Mouse (Mus musculus) activated CD4-positive, CD25-positive, alpha-beta regulatory T cell, adult 9 weeks (primary cell): ENCODE data around the gene Gna11. TPM values are rescaled to one million over a fixed set of nuclear protein-coding genes. Genes with fewer than 3 reads are reported as not detected.

Experiments used
- polyA plus RNA-seq: library from polyadenylated mRNA; unstranded; fragments of 100-300 nt; shearing (Covaris generic); gene quantifications from one replicate; pipeline ENCODE4 v1.2.1, GENCODE M21; 2017

Gene Gna11
- 6.5 TPM for polyA plus RNA-seq

DNA sequence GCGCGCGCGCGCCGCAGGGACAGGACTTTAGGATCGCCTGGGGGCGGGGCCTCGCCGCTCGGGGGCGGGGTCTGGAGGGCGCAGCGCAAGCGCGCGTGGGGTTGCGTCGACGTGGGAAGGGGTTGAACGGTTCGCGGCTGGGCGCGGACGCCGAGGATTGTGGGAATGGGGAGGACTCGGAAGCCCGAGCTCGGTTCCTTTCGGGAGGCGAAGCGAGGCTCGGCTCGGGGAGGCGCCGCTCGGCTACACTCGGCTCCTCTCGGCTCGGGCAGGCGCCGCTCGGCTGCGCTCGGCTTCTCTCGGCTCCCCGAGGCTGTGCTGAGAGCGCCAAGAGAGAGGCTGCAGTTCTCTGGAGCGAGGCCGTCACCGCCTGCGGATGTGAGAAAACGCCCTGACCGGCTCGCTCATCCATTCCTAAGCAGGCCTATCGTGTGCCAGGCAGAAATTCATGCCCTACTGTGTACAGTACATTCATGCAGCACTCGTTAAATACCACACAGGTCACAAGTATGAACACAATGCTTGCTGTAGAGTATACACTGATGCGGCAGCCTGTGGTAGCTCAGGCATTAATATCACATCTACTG is at the start of gene Gna11:
Gna11 (minus strand) TSS at position 30 of the 587 bp plus-strand sequence.

DNA sequence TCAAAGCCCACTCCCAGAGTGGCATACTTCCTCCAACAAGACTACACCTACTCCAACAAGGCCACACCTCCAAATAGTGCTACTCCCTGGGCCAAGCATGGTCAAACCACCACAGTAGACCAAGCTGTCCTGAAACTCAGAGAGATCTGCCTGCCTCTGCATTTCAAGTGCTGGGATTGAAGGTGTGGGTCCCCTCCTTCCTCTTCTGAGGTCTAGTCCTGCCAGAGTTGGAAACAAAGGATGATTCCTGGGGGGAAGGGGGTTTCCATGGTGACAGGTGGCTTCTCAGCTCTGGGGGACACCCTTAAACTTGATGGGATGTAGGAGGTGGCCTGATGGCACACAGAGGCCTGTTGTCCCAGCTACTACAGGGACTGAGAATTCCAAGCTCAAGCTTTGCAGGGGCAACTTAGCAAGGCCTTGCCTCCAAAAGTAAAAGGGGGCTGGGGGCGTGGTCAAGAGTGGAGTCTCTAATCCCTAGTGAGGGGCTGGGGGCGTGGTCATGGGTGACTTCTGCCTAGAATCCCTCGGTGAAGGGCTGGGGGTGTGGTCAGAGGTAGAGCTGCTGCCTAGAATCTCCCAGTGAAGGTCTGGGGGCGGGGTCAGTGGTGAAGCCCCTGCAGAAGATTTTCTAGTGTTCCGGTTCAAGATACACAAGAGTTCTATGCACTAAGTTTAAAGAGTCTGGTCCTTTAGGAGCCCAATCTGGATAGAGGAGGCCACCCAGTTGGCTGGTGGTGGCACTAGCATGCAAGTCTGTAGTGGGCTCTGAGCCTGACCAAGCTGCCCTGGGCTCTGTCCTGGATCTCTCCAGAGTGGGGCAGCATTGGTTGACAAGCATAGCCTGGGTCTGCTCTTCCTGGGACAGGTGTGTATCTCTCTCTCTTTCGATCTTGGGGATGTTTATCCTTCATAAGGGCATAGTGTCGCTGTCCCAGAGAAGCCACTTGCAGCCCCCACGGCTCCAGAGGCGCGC is 29.4 kb upstream of the Gna11 start, which contains the start of gene Tle2:
Tle2 (plus strand) TSS at position 481 of the 976 bp plus-strand sequence.

DNA sequence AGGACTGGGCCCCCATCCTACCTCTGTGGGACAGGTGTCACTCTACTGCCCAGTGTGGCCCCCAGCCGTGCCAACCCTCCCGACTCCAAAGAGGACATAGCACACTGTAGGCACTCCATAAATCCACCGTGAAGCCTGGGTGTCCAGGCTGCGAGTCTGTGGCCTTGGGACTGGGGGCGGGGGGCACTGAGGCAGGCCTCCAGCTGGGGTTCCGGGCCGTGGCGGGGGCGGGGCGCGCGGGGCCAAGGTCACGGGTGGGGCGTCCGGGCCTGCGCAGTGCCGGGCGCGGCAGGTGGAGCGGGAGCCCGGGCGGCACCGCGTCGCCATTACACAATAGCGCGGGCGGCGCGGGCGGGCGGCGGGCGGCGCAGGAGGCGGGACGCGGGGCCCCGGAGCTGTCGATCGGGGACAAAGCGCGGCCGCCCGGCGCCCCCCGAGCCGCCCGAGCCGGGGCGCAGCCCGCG is 14.2 kb upstream of the Gna11 start, which contains the start of gene Aes:
Aes (plus strand) TSS at position 326 of the 464 bp plus-strand sequence.

DNA sequence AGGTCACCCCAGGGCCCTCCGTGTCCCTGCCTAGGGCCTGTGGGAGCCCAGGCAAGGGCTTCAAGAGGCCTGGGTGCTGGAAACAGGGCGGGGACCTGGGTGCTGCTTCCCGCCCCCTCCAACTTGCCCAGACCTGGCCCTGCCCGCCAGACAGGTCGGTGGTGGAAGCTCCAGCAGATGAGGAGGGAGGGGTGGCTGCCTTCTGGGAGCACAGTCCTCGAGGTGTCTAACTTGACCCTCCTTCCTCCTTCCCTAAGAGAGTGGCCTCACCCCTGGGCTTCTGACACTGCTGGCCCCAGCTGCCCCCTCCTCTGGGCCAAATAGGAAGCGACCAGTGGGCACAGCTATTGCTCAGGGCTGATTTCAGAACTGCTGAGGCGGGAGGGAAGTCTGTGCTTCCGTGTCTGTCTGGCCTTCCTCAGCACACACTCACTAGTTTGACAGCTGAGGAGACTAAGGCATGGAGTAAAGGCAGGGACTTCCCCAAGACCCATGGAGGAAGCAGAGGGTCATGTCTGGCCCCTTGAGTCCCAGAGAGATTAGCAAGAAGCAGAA is 20.9 kb downstream of the Gna11 start, which contains the start of gene Gna15:
Gna15 (minus strand) TSS at position 175 of the 555 bp plus-strand sequence.

DNA sequence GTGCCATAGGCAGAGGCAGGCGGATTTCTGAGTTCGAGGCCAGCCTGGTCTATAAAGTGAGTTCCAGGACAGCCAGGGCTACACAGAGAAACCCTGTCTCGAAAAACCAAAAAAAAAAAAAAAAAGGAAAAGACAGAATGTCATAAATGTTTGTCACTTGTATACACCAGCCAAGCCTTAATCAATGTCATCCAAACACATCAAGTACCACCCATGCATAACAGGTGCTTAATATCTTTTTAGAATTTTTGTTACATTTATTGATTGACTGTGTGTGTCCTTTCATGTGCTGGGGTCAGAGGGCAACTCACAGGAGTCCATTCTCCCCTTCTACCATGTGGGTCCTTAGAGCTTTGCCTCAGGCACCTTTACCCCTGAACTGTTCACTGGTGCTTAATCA is 45.0 kb downstream of the Gna11 start, which contains the start of gene S1pr4:
S1pr4 (minus strand) TSS at position 101 of the 400 bp plus-strand sequence.

DNA sequence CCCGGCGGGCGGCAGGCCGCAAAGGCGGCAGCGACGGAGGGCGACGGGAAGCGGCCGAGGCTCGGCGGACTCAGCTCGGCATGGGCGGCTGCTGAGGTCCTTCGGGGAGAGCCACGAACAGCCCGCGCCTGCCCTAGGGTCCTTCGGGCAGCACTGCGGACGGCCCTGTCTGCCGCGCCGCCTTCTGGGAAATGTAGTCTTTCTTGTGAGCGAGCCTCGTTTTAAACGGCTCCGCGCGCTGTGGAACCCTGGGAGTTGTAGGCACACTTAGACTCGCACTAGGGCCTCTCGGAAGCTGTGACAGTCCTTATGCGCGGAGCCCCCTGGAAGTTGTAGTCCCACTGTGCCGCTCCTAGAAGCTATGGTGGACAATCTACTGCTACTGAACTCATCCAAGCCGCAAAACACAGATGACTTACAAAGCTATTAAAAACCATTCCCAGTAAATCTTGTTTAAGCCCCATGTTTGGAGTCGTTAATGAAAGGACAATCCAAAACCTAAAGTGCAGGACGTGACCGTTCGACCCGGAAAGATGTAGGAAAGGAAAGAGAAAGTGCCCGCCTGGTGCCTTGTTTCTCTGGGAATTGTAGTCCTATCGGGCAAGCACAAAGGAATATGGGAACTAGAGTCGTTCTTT is 48.6 kb downstream of the Gna11 start, which contains the start of gene Ncln:
Ncln (minus strand) TSS at position 129 of the 638 bp plus-strand sequence.

DNA sequence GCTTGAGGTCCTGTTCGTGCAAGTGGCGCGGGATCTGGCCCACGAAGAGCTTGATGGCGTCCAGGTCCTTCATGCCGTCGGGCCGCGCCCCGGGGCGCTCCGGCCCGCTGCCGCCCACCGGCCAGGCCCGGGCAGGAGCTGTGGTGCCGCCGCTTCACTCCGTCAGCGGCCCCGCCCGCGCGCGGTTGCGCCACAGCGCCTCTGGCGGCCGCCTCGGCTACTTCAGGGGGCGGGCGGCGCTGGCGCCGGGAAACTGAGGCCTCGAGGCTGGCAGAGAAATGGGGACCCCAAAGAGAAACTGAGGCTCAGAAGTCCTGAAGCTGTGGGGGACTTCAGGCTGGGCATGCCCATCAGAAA is 62.5 kb downstream of the Gna11 start, which contains the start of gene Celf5:
Celf5 (minus strand) TSS at position 177 of the 357 bp plus-strand sequence.

Other genes with a start within 250 kb of the Gna11 start
- 25.4 TPM for gene Cactin, start 224.1 kb downstream of the Gna11 start, polyA plus RNA-seq
- 55.0 TPM for gene Tbxa2r, start 216.5 kb downstream of the Gna11 start, polyA plus RNA-seq
- gene Gipc3, start 201.9 kb downstream of the Gna11 start, polyA plus RNA-seq = 0.18 TPM
- gene Hmg20b, start 194.7 kb downstream of the Gna11 start, polyA plus RNA-seq = 29.3 TPM
- 1.7 TPM for gene Mfsd12, start 187.7 kb downstream of the Gna11 start, polyA plus RNA-seq
- gene 4930404N11Rik, start 179.4 kb downstream of the Gna11 start, polyA plus RNA-seq = 0.56 TPM
- gene Fzr1, start 166.7 kb downstream of the Gna11 start, polyA plus RNA-seq = 22.3 TPM
- 40.6 TPM for gene Dohh, start 160.8 kb downstream of the Gna11 start, polyA plus RNA-seq
- 2.3 TPM for gene Gm48551, start 160.7 kb downstream of the Gna11 start, polyA plus RNA-seq
- gene Gm48552, start 156.2 kb downstream of the Gna11 start, polyA plus RNA-seq = 2.6 TPM
- gene Smim24, start 152.1 kb downstream of the Gna11 start, polyA plus RNA-seq = 13.0 TPM
- 19.9 TPM for gene Nfic, start 89.6 kb downstream of the Gna11 start, polyA plus RNA-seq
- gene Celf5, start 62.5 kb downstream of the Gna11 start, polyA plus RNA-seq = 0.35 TPM
- 145 TPM for gene Ncln, start 48.8 kb downstream of the Gna11 start, polyA plus RNA-seq
- gene S1pr4, start 45.1 kb downstream of the Gna11 start, polyA plus RNA-seq = 85.6 TPM
- gene Gna15, start 21.0 kb downstream of the Gna11 start, polyA plus RNA-seq = 40.0 TPM
- gene Aes, start 14.3 kb upstream of the Gna11 start, polyA plus RNA-seq = 154 TPM
- gene Tle2, start 29.4 kb upstream of the Gna11 start, polyA plus RNA-seq = 2.7 TPM
- gene Tle6, start 55.9 kb upstream of the Gna11 start, polyA plus RNA-seq = 1.1 TPM
- 2.1 TPM for gene BC025920, start 61.1 kb upstream of the Gna11 start, polyA plus RNA-seq
- 23.6 TPM for gene Sirt6, start 82.6 kb upstream of the Gna11 start, polyA plus RNA-seq
- gene Ankrd24, start 83.3 kb upstream of the Gna11 start, polyA plus RNA-seq = 2.4 TPM
- gene Gm10778, start 103.9 kb upstream of the Gna11 start, polyA plus RNA-seq = 10.4 TPM
- 21.2 TPM for gene Zfp433, start 159.6 kb upstream of the Gna11 start, polyA plus RNA-seq
- gene Gm3055, start 226.0 kb upstream of the Gna11 start, polyA plus RNA-seq = 8.8 TPM